Mouse (Mus musculus) Patski (cell line): ENCODE results near the gene Atf5. TPM values are rescaled to one million over a fixed set of nuclear protein-coding genes. Genes with fewer than 3 reads are reported as not detected.

Source experiments
- ATAC-seq: fragments of 100-300 bp; one replicate; pipeline ENCODE4 v1.8.0; 2021
- CTCF ChIA-PET: fragments of 350-600 bp; sonication (Branson Sonifier 250); formaldehyde crosslinking; loops from one replicate; lab custom pipeline; 2022; ENCODE audit warnings: inconsistent platforms; lab: Charles Lee
- POLR2A ChIA-PET: fragments of 350-600 bp; sonication (Branson Sonifier 250); formaldehyde crosslinking; loops from one replicate; lab custom pipeline; 2022; ENCODE audit warnings: antibody characterized with exemption, inconsistent platforms; lab: Charles Lee
- DNase-seq: peaks from one replicate; pipeline ENCODE4 v3.0.0-alpha.2; 2011; ENCODE audit warnings: low read depth, low spot score
- H3K27me3 ChIP-seq: fragments of 371-371 bp; one replicate; pipeline ENCODE4 v1.5.1; 2021
- CTCF ChIP-seq: fragments of 100-300 bp; IDR thresholded peaks from one replicate; pipeline ENCODE4 v1.5.1; 2021
- in situ Hi-C: fragments of 300-500 bp; cut with MboI; formaldehyde crosslinking; loops from 3 replicates; pipeline ENCODE4 v1.11.1; 2018; ENCODE audit warnings: low pct_unique_long_range_greater_than_20kb, mixed read lengths
- polyA plus RNA-seq: library from polyadenylated mRNA; unstranded; gene quantifications from one replicate; pipeline ENCODE4 v1.2.3, GENCODE M21; 2021

Atf5 gene
- polyA plus RNA-seq, 1 experiment from 2014 or later: 76.6 TPM

DNA sequence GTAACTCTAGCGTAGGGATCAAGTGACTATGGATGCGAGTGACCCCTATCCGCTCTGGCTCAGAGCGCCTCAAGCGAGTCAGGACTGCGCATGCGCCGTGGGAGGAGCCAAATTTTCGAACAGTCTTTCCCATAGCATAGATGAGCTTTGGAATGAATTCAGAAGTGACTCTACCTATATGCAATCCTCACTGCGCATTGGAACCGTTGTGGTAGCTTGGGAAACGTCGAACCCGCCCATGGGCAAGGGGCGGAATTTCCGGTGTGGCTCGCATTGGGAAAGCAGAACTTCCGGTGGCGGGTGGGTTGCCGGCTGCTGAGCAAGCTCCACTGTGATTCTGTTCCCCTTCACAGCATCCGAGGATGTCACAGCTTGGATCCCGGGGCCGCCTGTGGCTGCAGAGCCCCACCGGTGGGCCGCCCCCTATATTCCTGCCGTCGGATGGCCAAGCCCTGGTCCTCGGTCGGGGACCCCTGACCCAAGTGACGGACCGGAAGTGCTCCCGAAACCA is 40.6 kb upstream of the Atf5 start, which contains the start of gene Pnkp:
TSS of gene Pnkp (plus strand) at position 98 of the 511 bp plus-strand sequence.
- CTCF ChIA-PET: no interaction called here
- H3K27me3 ChIP-seq: no peaks in the 10 kb centered on the region
- in situ Hi-C loops: loop anchor here (25.0 kb wide), 1 partner anchor 855 kb away; the partner anchor contains the start of genes Dbp, Fam83e, Rpl18 and Sphk2
- ATAC-seq (peak; percentile 3), DNase-seq (peak; percentile 54)
- POLR2A ChIA-PET: interaction anchor here (0.6 to 2.6 kb wide), 2 partner anchors 11 to 293 kb away, joined by 3 to 9 read pairs; no protein-coding TSS in a partner anchor
- TF ChIP-seq CTCF: no peak

DNA sequence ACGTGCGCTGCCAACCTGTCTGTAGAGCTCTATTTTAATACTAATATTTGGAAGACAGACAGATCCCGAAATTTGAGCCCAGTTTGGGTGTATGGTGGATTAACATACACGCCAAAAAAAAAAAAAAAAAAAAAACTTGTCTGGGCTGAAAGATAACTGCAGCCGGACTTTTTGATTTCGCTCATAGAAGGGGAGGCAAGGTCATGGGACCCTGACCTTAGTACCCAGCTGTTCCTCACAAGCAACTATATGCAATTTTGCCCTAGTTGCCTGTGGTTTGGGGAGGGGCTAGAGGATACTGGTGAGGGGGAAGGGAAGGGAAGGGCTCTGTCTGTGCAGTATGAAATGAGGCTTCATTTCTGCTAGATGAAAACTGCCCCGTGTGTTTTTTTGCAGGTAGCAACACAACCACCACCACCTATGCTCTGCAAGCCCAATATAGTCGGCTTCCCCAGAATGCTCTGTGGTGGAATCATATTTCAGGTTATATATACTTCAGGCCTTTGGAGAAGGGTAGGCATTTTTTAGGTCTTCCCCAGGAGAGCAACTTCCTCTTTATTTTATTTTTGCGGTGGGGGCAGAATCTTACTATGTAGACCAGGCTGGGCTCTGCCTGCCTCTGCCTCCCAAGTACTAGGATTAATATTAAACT is 39.9 kb upstream of the Atf5 start:
- POLR2A ChIA-PET: interaction anchor here (0.6 to 2.6 kb wide), 4 partner anchors 9 to 293 kb away, joined by 3 to 9 read pairs (median 3); no protein-coding TSS in a partner anchor

DNA sequence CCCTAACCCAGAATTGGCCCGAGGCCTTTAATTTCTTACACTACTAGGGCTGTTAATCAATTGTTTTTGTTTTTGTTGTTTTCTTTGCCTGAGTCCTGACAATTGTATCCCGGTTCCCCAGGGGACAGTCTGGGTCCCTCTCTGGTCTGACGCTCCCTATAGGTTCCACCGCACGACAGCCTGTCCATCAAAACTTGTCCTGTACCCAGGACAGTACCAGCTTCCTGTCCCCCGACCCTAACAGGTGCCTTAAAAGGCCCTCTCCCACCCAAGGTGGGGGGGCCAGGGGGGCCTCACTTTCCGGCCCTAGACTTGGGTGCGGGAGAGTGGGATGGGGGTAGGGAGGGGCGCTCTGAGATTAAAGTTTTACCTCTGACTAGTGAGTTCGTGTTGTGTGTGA is 38.6 kb upstream of the Atf5 start:
- POLR2A ChIA-PET: interaction anchor here (1.0 to 1.6 kb wide), 2 partner anchors 11 to 15 kb away, joined by 3 to 4 read pairs; partner anchors contain the start of gene Ptov1
- in situ Hi-C loops: loop anchor here (25.0 kb wide), 1 partner anchor 857 kb away; the partner anchor contains the start of genes Dbp, Fam83e, Rpl18 and Sphk2
- no peak for ATAC-seq
- no peak for TF ChIP-seq CTCF
- CTCF ChIA-PET: interaction anchor here (1.3 to 2.1 kb wide), 3 partner anchors 10 to 71 kb away, joined by 3 to 5 read pairs (median 4); no protein-coding TSS in a partner anchor
- no peaks in the 10 kb centered on the region for H3K27me3 ChIP-seq
- no peak for DNase-seq

More for the DNA sequence above, 39.9 kb upstream of the Atf5 start:
- TF ChIP-seq CTCF: no peak
- ATAC-seq (no peak), DNase-seq (no peak)
- no peaks in the 10 kb centered on the region for H3K27me3 ChIP-seq
- in situ Hi-C loops: loop anchor here (25.0 kb wide), 1 partner anchor 856 kb away; the partner anchor contains the start of genes Dbp, Fam83e, Rpl18 and Sphk2
- CTCF ChIA-PET: interaction anchor here (1.6 to 2.1 kb wide), 2 partner anchors 8 to 10 kb away, joined by 4 to 5 read pairs; no protein-coding TSS in a partner anchor

DNA sequence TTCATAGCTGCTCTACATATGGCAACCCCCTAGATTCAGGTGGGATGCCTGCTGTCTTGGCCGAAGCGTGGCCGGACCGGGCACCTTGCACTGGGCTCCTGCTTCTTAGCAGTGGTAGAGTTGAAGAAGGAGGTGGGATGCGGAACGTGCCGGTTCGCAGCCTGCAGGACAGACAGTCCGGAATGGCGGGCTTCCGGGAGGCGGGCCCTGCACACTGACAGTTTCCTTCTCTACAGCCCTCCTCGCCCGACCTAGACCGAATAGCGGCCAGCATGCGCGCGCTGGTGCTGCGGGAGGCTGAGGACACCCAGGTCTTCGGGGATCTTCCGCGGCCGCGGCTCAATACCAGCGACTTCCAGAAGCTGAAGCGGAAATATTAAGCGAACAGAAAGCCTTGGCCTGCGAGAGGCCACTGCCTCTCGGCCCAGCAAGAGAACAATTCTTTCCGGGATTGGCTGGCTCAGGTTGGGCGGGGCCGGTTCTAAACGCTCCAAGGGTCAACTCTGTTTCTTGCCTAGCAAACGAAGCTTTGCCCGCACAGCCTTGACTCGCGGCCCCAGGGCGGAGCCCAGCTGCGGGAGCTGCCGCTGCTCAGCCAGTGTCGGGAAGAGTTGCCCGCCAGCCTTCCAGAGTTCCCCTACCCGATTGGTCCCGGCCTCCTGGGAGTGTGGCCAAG is 38.0 kb upstream of the Atf5 start:
- no peak for TF ChIP-seq CTCF
- peak; percentile 76 for ATAC-seq

DNA sequence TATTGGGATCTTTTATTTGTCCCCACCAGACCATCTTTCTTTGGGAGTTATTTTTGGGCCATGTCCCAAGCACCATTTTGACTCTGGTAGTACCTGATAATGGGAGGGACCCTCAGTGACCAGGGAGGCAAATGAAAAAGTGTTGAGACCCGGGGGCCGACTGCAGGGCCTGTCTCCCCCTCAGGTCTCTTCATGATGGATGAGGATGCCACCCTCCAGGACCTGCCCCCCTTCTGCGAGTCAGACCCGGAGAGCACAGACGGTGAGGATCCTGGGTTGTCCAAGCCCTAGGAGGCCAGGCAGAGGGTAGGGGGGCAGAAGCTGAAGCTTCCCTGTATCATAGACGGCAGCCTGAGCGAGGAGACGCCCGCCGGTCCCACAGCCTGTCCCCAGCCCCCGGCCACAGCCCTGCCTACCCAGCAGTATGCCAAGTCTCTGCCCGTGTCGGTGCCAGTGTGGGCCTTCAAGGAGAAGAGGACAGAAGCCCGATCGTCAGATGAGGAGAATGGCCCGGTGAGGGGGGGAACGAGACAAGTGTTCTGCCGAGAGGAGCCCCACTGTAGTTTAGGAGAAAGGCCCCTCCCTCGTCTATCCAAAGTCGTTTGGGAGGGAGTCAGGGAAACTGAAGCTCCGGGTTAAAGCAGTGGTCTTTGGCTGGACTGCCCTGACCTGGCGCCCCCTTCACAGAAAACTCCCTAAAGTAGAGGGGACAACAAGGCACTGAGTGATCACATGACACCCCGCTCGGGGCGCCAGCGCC is 37.3 kb upstream of the Atf5 start:
- in situ Hi-C loops: loop anchor here (25.0 kb wide), 1 partner anchor 859 kb away; the partner anchor contains the start of genes Dbp, Fam83e, Rpl18 and Sphk2
- DNase-seq: no peak

More for the DNA sequence above, 38.0 kb upstream of the Atf5 start:
- in situ Hi-C loops: loop anchor here (25.0 kb wide), 1 partner anchor 858 kb away; the partner anchor contains the start of genes Dbp, Fam83e, Rpl18 and Sphk2
- H3K27me3 ChIP-seq: no peaks in the 10 kb centered on the region
- peak; percentile 44 for DNase-seq
- POLR2A ChIA-PET: interaction anchor here (1.0 to 1.6 kb wide), 2 partner anchors 12 to 15 kb away, joined by 3 to 4 read pairs; partner anchors contain the start of gene Ptov1
- CTCF ChIA-PET: interaction anchor here (1.3 to 2.1 kb wide), 3 partner anchors 10 to 72 kb away, joined by 3 to 5 read pairs (median 4); no protein-coding TSS in a partner anchor

DNA sequence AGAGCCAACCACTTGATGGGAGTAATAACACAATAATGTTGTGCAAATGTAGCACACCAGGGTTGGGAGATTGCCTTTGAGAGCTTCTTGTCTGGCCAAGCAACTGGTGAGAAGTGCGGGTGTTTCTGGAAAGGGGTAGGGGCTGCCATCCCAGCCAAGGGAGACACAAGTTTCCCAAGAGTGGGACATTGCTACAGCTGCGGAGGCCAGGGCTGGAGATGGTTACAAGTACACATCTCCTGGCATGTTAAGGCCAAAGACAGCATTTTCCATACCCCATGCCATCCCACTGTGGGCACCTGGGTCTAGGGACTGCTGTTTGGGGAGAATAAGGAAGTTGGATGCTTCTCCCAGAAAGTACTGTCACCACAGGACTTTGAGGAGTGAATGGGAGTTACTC is 36.6 kb upstream of the Atf5 start:
- ChIA-PET POLR2A (no interaction called here), CTCF (no interaction called here)
- in situ Hi-C loops: loop anchor here (25.0 kb wide), 1 partner anchor 859 kb away; the partner anchor contains the start of genes Dbp, Fam83e, Rpl18 and Sphk2

More for the DNA sequence above, 37.3 kb upstream of the Atf5 start:
- TF ChIP-seq CTCF: no peak
- ChIA-PET CTCF (no interaction called here), POLR2A (interaction anchor here (1.0 to 1.6 kb wide), 2 partner anchors 12 to 16 kb away, joined by 3 to 4 read pairs; partner anchors contain the start of gene Ptov1)
- no peaks in the 10 kb centered on the region for H3K27me3 ChIP-seq
- no peak for ATAC-seq

DNA sequence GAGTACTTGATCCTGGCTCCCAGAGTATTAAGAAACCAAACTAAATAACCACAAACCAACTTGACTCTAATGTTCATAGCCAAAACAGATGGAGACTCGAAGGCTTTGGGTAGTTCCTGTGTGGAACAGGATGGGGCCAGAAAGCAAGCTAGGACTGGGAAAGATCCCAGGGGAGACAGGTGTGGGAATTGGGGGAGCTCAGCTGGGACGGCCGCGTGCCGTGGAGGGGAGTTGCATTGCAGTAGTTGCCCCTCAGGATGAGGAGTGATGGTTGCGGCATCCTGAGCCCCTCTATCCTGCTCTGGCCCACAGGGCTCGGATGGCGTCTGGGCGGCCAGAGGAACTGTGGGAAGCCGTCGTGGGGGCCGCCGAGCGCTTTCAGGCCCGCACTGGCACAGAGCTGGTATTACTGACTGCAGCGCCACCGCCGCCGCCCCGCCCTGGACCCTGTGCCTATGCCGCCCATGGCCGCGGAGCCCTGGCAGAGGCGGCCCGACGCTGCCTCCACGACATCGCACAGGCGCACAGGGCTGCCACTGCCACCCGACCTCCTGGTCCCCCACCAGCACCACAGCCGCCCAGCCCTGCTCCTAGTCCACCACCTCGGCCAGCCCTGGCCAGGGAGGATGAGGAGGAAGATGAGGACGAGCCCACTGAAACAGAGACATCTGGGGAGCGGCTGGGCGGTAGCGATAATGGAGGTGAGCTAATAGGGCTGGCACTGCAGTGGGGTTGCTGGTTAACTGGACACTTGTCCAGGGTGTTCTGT is 36.0 kb upstream of the Atf5 start:
- in situ Hi-C loops: loop anchor here (25.0 kb wide), 1 partner anchor 860 kb away; the partner anchor contains the start of genes Dbp, Fam83e, Rpl18 and Sphk2
- no peak for TF ChIP-seq CTCF

More for the DNA sequence above, 36.6 kb upstream of the Atf5 start:
- no peak for DNase-seq
- ATAC-seq: no peak
- no peak for TF ChIP-seq CTCF
- no peaks in the 10 kb centered on the region for H3K27me3 ChIP-seq

DNA sequence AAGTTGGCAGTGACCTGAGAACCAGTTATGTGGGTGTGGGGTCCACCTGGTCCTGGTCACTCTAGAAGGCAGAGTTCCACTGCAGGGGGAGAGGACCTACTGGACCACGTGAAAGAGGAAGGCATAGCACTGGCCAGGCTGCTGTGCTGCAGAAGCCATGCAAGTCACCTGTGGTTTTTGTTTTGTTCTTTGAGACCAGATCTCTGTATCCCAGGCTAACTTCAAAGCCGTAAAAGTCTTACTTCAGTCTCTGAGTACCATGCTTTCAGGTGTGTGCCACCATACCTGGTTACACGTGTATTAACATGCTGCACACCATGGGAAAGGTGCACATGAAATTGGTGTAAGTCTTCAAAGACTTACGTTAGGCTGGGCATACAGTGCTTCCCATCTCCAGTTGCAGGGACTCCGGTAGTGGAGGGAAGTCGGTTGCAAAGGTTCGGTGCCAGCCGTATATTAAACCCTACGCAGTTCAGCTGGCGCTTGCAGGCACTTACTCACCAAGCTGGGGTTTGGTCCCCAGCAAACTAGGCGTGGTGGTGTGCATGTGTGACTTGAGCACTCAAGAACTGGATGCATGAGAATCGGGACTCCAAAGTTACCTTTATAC is 35.3 kb upstream of the Atf5 start:
- ATAC-seq (no peak), DNase-seq (no peak)
- CTCF ChIA-PET: interaction anchor here (1.2 to 1.5 kb wide), 2 partner anchors 10 to 106 kb away, joined by 4 read pairs; no protein-coding TSS in a partner anchor
- POLR2A ChIA-PET: interaction anchor here (2.2 kb wide), 1 partner anchor 107 kb away, joined by 5 read pairs; no protein-coding TSS in a partner anchor
- in situ Hi-C loops: loop anchor here (25.0 kb wide), 1 partner anchor 861 kb away; the partner anchor contains the start of genes Dbp, Fam83e, Rpl18 and Sphk2
- H3K27me3 ChIP-seq: no peaks in the 10 kb centered on the region
- TF ChIP-seq CTCF: no peak

More for the DNA sequence above, 36.0 kb upstream of the Atf5 start:
- ATAC-seq (no peak), DNase-seq (no peak)
- ChIA-PET CTCF (interaction anchor here (0.7 kb wide), 1 partner anchor 37 kb away, joined by 3 read pairs; no protein-coding TSS in a partner anchor), POLR2A (no interaction called here)
- no peaks in the 10 kb centered on the region for H3K27me3 ChIP-seq
